Mouse (Mus musculus) hindbrain, embryonic 15.5 days (tissue): Measurements from ENCODE around the gene Dis3l2. TPM values are rescaled to one million over a fixed set of nuclear protein-coding genes. Genes with fewer than 3 reads are reported as not detected.
A peak's percentile ranks its signal among the peaks of the same experiment; 100 is the strongest.

ENCODE experiments used
- ATAC-seq: fragments of 200-750 bp; cut with Nextera tagmentation; 2 replicates; pipeline ENCODE4 v1.8.0; 2017; ENCODE audit warnings: low read depth, moderate number of reproducible peaks, moderate TSS enrichment; ENCODE audit not compliant: low FRiP score
- H3K27ac ChIP-seq: fragments of 300-500 bp; sonication (generic); replicated peaks from 2 replicates; pipeline ENCODE4 v1.5.1; 2015; ENCODE audit warnings: mild to moderate bottlenecking, inconsistent platforms
- H3K27me3 ChIP-seq: fragments of 300-500 bp; sonication (generic); 2 replicates; pipeline ENCODE4 v1.6.1; 2015; ENCODE audit warnings: control low read depth, inconsistent platforms
- H3K36me3 ChIP-seq: fragments of 300-500 bp; sonication (generic); 2 replicates; pipeline ENCODE4 v1.6.1; 2015; ENCODE audit warnings: control low read depth, inconsistent platforms
- H3K4me1 ChIP-seq: fragments of 300-500 bp; sonication (generic); replicated peaks from 2 replicates; pipeline ENCODE4 v1.6.1; 2015; ENCODE audit warnings: control low read depth, inconsistent platforms
- H3K4me2 ChIP-seq: fragments of 300-500 bp; sonication (generic); 2 replicates; pipeline ENCODE4 v1.6.1; 2015; ENCODE audit warnings: moderate library complexity, mild to moderate bottlenecking, inconsistent platforms
- H3K4me3 ChIP-seq: fragments of 300-500 bp; sonication (generic); 2 replicates; pipeline ENCODE4 v1.5.1; 2015; ENCODE audit warnings: mild to moderate bottlenecking, inconsistent platforms
- H3K9ac ChIP-seq: fragments of 300-500 bp; sonication (generic); 2 replicates; pipeline ENCODE4 v1.6.1; 2015; ENCODE audit warnings: inconsistent platforms
- H3K9me3 ChIP-seq: fragments of 300-500 bp; sonication (generic); 2 replicates; pipeline ENCODE4 v1.6.1; 2016; ENCODE audit warnings: control low read depth, inconsistent platforms
- WGBS: fragments of 180-500 bp; shearing (Covaris S2); methylation state at CpG from one replicate; pipeline ENCODE4 v1.1.7; 2015; 5-methylcytosine and 5-hydroxymethylcytosine counted together
- polyA plus RNA-seq: library from polyadenylated mRNA; unstranded; fragments of >200 nt; fragmentation: Nextera tagmentation; extraction: Ambion mirVana; gene quantifications from 2 replicates; pipeline ENCODE4 v1.2.1, GENCODE M21; 2015

Gene Dis3l2
- polyA plus RNA-seq: 38.1 and 38.9 TPM in 2 replicates

DNA sequence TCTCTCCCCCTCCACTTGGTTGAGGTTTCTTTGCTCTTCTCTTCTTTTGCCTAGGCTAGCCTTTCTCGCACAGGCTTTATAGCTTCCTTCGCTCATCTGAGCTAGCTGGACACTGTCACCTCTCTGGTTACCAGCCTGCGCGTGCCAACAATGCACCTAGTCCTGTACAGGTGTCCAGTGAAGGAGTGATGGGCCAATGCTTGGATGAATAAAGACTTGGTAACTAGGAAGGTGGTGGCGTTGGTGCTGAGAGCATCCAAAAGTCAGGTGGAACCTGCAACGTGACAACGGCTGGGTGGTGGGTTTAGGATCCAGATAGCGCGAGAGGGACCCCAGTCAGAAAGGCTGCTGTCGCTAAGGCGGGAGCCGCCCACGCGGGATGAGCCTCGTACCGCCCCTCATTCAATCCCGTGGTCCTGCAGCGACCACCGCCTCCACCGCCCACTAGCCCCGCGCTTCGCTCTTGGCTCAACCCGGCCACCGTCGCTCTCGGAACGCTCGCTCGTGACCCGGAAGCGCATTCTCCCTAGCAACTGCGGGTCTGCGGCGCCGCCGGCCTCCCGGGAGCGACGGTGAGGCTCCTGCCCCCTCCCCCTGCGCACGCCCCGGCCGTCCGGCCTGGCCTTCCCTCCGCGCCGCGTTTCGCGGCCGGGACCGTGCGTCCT is at the start of gene Dis3l2:
Dis3l2 (plus strand) TSS at position 509 of the 665 bp plus-strand sequence.
- Histone ChIP-seq H3K4me2 (peak within 1 kb of the TSS; percentile 63), H3K27me3 (no peaks in the 10 kb centered on the region), H3K9me3 (no peaks in the 10 kb centered on the region), H3K36me3 (no peaks in the 10 kb centered on the region), H3K9ac (peak within 1 kb of the TSS; percentile 89), H3K27ac (peak within 1 kb of the TSS; percentile 93), H3K4me3 (peak within 1 kb of the TSS; percentile 92), H3K4me1 (peaks cover 25% of the 10 kb centered on the region)
- WGBS: 3% methylated on average over 53 of the region's 54 CpGs
- ATAC-seq: peak; percentile 96

DNA sequence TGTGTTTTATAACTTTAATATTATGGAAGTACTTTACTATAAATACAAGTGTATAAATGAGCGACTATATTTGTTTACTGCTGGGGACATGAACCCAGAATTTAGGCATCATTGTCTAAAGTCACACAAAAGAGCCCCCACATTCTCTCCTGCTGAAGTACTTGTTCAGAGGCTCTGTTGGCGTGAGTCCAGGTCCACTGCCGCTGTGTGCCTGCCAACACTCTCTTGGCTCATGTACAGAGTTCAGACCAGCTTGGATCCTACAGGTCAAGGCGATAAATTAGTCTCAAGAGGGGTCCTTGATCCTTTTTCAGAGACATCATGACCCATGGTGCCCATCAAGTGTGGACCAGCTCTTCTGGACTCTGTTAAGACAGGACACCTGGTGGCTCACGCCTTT is 46.5 kb upstream of the Dis3l2 start:
- Histone ChIP-seq H3K27me3 (no peaks in the 10 kb centered on the region), H3K4me1 (no peaks in the 10 kb centered on the region), H3K9ac (no peak overlapping the region), H3K27ac (no peak overlapping the region), H3K4me2 (no peak overlapping the region), H3K36me3 (no peaks in the 10 kb centered on the region), H3K4me3 (no peak overlapping the region), H3K9me3 (no peaks in the 10 kb centered on the region)
- ATAC-seq: no peak
- 77% methylated on average over 5 of the region's 5 CpGs for WGBS

DNA sequence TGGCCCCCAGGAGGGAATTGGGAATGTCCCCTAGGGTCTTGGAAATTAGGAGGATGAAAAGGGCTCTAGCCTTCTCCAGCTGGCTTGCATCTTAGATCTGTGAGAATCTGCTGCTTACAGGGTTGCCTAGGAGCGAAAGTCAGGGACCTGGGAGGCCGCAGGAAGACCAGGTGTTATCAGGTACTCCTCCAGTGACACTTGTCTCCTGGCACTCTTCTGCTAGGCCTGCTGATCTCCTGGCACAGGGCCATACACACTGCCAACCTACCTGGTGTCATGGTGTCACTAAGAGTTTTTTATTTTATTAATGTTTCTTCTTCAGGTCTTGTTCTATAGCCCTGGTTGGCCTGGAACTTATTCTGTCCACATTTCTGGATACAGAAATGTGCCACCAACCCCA is 38.5 kb upstream of the Dis3l2 start:
- 83% methylated on average over 2 of the region's 2 CpGs for WGBS
- no peak overlapping the region for H3K27ac ChIP-seq
- no peak overlapping the region for H3K9ac ChIP-seq
- H3K4me3 ChIP-seq: no peak overlapping the region
- no peak for ATAC-seq
- H3K4me2 ChIP-seq: no peak overlapping the region
- H3K27me3 ChIP-seq: peaks cover 7% of the 10 kb centered on the region; the same call in 1 of the 2 replicates
- H3K9me3 ChIP-seq: no peaks in the 10 kb centered on the region
- peaks cover 6% of the 10 kb centered on the region for H3K4me1 ChIP-seq
- H3K36me3 ChIP-seq: no peaks in the 10 kb centered on the region

DNA sequence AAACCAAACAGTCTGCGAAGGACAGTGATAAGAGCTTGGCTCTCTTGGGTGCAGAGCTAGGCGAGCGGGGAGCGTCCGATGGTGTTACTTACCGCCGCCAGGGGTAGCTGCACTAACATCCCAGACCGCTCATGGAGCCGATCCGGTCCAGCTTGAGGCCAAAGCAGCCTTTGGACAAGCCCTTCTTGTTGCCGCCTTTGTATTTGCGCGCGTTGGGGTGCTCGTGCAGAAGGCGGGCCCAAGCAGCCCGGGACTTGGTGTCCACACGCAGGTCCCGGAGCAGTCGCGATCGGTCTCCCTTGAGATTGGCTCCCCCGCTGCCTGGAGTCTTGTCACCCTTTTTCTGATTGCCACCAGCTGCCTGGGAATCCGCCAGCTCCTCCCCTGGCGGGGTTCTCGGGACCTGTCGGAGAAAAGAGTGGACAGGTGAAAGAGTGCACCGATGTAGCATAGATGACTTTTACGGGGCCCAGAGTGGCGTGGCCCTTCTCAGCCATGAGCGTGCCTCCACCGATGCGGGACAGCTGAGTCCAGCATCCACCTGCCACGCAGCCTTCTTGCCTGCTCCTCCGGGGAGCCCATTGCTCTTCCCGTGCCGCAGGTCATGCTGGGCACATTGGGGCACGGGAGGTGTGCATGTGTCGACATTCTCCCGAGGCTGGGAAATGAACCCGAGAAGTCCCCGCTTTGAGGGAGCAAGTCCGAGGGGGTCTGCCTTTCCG is 33.9 kb upstream of the Dis3l2 start:
- H3K27ac ChIP-seq: peak overlapping the region; percentile 73
- peaks cover 17% of the 10 kb centered on the region for H3K4me1 ChIP-seq
- H3K27me3 ChIP-seq: peaks cover 15% of the 10 kb centered on the region
- no peaks in the 10 kb centered on the region for H3K36me3 ChIP-seq
- peak overlapping the region; percentile 68 for H3K9ac ChIP-seq
- peak; percentile 61 for ATAC-seq
- H3K9me3 ChIP-seq: no peaks in the 10 kb centered on the region
- WGBS: under 1% methylated on average over 44 of the region's 44 CpGs
- H3K4me3 ChIP-seq: peak overlapping the region; percentile 76
- H3K4me2 ChIP-seq: peak overlapping the region; percentile 97

GRCm38 (mm10) chr1:86670279-86671038 is 33.1 kb upstream of the Dis3l2 start, which contains the start of gene Nppc:
Nppc (minus strand) TSS chr1:86670571.
- peak; percentile 95 for ATAC-seq
- peak within 1 kb of the TSS; percentile 76 for H3K4me3 ChIP-seq
- peaks cover 15% of the 10 kb centered on the region for H3K27me3 ChIP-seq

DNA sequence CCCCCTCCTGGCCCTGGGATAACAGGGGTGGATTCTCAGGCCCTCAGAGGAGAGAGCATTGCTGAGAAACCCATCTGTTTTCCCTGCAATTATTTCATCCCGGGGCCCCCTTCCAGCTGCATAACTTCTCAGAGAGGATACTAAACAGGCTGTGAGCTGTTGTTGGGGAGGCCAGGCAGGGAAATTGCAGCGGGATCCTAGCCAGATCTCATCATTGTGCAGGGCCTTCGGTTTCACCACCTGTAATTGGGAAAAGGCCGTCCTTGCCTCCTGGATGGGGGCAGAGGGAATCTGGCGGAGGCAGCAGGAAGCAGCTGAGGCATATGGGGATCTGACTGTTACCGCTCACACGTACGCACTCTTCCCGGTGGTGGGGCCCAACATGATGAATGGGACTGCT is 29.2 kb upstream of the Dis3l2 start:
- WGBS: 66% methylated on average over 9 of the region's 9 CpGs
- Histone ChIP-seq H3K4me2 (no peak overlapping the region), H3K4me1 (peaks cover 17% of the 10 kb centered on the region; the same call in 1 of the 2 replicates), H3K27me3 (peaks cover 8% of the 10 kb centered on the region; the same call in 1 of the 2 replicates), H3K36me3 (no peaks in the 10 kb centered on the region), H3K27ac (no peak overlapping the region), H3K9me3 (no peaks in the 10 kb centered on the region), H3K9ac (no peak overlapping the region), H3K4me3 (no peak overlapping the region)
- no peak for ATAC-seq

More at GRCm38 (mm10) chr1:86670279-86671038, 33.1 kb upstream of the Dis3l2 start, which contains the start of gene Nppc:
- Histone ChIP-seq H3K27ac (peak within 1 kb of the TSS; percentile 73), H3K4me2 (peak within 1 kb of the TSS; percentile 97), H3K9me3 (no peaks in the 10 kb centered on the region), H3K36me3 (no peaks in the 10 kb centered on the region), H3K9ac (peak within 1 kb of the TSS; percentile 68), H3K4me1 (peaks cover 17% of the 10 kb centered on the region)
- WGBS: 3% methylated on average over 50 of the region's 59 CpGs

DNA sequence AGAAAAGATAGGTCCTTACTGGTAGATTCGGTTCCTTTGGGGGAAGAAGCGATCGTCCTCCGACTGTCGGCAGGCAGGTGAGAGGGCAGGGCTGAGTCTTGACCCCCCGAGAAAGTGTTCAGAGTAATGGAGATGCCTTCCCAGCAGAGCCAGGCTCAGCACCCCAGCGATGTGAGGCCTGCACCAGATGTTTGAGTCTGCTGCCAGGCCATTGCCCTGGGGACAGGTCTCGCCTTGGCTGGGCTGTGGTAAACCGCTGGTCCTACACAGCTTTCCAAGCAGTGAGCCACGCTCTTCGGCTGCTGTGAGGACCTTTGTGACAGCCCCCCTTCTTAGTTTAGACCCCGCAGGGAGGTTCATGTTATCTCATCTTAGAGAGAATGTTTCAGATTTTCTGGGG is 28.5 kb upstream of the Dis3l2 start:
- WGBS: 84% methylated on average over 12 of the region's 12 CpGs
- H3K4me1 ChIP-seq: peaks cover 11% of the 10 kb centered on the region; the same call in 1 of the 2 replicates
- no peak overlapping the region for H3K9ac ChIP-seq
- no peaks in the 10 kb centered on the region for H3K9me3 ChIP-seq
- no peak for ATAC-seq
- H3K4me2 ChIP-seq: no peak overlapping the region
- no peak overlapping the region for H3K4me3 ChIP-seq
- no peaks in the 10 kb centered on the region for H3K36me3 ChIP-seq
- no peak overlapping the region for H3K27ac ChIP-seq
- peaks cover 8% of the 10 kb centered on the region; the same call in 1 of the 2 replicates for H3K27me3 ChIP-seq

- Histone ChIP-seq H3K27me3 (no peaks in the 10 kb centered on the region), H3K9ac (no peak overlapping the region), H3K4me1 (0 out of 2 replicates have a peak, but pooled peaks cover 3% of the 10 kb centered on the region), H3K4me3 (no peak overlapping the region), H3K36me3 (no peaks in the 10 kb centered on the region), H3K27ac (no peak overlapping the region), H3K4me2 (no peak overlapping the region), H3K9me3 (no peaks in the 10 kb centered on the region)
- WGBS: 81% methylated on average over 3 of the region's 3 CpGs
- no peak for ATAC-seq
Observed at GRCm38 (mm10) chr1:86677624-86678023, 26.0 kb upstream of the Dis3l2 start.

- no peak overlapping the region for H3K4me3 ChIP-seq
- WGBS: 90% methylated on average over 10 of the region's 10 CpGs
- ATAC-seq: no peak
Observed at GRCm38 (mm10) chr1:86678667-86679066, 24.9 kb upstream of the Dis3l2 start.

DNA sequence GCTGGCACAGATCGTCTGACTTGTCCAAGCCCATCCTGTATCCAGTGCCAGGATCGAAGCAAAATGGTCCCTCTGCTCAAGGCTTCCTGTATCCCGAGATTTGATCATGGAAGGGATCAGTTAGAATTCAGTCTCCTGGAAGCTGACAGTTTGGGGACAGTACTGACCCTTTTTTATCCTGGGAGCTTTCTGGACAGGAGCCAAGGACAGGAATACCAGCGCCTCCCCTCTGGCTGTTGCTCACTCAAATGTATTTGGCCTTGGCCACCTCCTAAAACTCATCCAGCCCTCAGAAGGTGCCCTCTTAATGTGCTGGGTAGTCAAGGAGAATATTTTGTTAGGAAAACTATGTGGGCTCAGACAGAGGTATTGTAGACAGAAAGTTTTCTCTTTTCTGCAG is 16.4 kb upstream of the Dis3l2 start:
- H3K4me3 ChIP-seq: no peak overlapping the region
- H3K4me1 ChIP-seq: no peaks in the 10 kb centered on the region
- no peaks in the 10 kb centered on the region for H3K9me3 ChIP-seq
- ATAC-seq: no peak
- H3K27ac ChIP-seq: no peak overlapping the region
- no peaks in the 10 kb centered on the region for H3K36me3 ChIP-seq
- no peak overlapping the region for H3K4me2 ChIP-seq
- H3K27me3 ChIP-seq: no peaks in the 10 kb centered on the region
- H3K9ac ChIP-seq: no peak overlapping the region
- 82% methylated on average over 4 of the region's 4 CpGs for WGBS

More at GRCm38 (mm10) chr1:86678667-86679066, 24.9 kb upstream of the Dis3l2 start:
- H3K9ac ChIP-seq: no peak overlapping the region
- 0 out of 2 replicates have a peak, but pooled peaks cover 3% of the 10 kb centered on the region for H3K4me1 ChIP-seq
- H3K27me3 ChIP-seq: no peaks in the 10 kb centered on the region
- H3K4me2 ChIP-seq: no peak overlapping the region
- no peaks in the 10 kb centered on the region for H3K36me3 ChIP-seq
- H3K9me3 ChIP-seq: no peaks in the 10 kb centered on the region
- no peak overlapping the region for H3K27ac ChIP-seq

GRCm38 (mm10) chr1:86691027-86691426 is 12.6 kb upstream of the Dis3l2 start:
- Histone ChIP-seq H3K27me3 (no peaks in the 10 kb centered on the region), H3K9ac (no peak overlapping the region), H3K36me3 (no peaks in the 10 kb centered on the region), H3K4me2 (no peak overlapping the region), H3K4me3 (no peak overlapping the region), H3K4me1 (no peaks in the 10 kb centered on the region), H3K27ac (no peak overlapping the region), H3K9me3 (no peaks in the 10 kb centered on the region)
- WGBS: 80% methylated on average over 5 of the region's 5 CpGs
- ATAC-seq: no peak
